Mouse (Mus musculus): ENCODE data around the gene Sgpl1. TPM values are rescaled to one million over a fixed set of nuclear protein-coding genes. Genes with fewer than 3 reads are reported as not detected.

Sgpl1 gene
- polyA plus RNA-seq, 1 experiment from 2014 or later, result 68.5 TPM

DNA sequence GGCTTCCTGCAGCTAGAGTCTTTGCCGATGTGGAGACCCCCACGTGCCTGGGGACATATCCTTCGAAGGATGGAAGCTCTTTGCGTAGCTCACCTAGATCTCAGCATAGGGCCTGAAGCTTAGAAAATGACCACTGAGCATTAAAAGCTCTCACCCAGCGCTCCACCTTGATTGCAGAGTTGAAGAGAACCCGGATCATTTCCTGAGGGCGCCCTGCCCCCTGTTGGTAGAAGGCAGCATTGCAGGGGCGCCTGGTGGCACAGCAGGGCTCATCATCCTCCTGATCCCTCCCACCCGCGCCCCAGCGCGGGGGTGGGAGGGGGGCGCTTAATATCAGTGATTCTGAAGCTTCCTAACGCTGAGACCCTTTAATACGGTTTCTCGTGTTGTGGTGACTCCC is 75.2 kb downstream of the Sgpl1 start:
- Histone ChIP-seq H3K36me3 (replicated peaks) (no peaks in the 10 kb centered on the region), H3K4me1 (peaks cover 22% of the 10 kb centered on the region), H3K4me3 (no peak overlapping the region), H3K9me3 (no peaks in the 10 kb centered on the region), H3K27me3 (replicated peaks; ENCODE audit: low read depth, poor library complexity, severe bottlenecking) (0 out of 2 replicates have a peak, but pooled peaks cover 15% of the 10 kb centered on the region), H3K27ac (replicated peaks) (no peak overlapping the region)
- WGBS, result 13% methylated on average over 16 of the region's 16 CpGs
- peak; percentile 82 for DNase-seq (ENCODE audit: low spot score)

DNA sequence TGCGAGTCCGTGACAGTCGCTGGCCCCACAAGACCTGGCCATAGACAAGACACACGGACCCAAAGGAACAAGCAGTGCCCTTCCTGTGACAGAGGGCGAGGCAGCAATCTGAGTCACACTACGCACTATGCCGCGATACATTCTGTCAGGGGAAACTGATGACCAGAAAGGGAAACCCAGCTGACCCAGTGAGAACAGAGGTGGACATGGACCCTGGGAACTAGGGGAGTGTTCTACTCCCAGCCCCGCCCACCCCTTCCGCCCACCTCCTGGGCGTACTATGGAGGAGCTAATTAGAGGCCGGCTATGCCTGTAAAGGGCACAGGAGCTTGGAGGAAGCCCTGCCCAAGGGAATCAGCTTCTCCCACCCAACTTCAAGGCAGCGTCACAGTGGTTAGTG is 78.3 kb downstream of the Sgpl1 start:
- no peaks in the 10 kb centered on the region for H3K36me3 ChIP-seq (replicated peaks)
- peak; percentile 42 for DNase-seq (ENCODE audit: low spot score)
- H3K9me3 ChIP-seq, result no peaks in the 10 kb centered on the region
- H3K4me1 ChIP-seq, result peaks cover 40% of the 10 kb centered on the region
- 8% methylated on average over 13 of the region's 13 CpGs for WGBS
- peak overlapping the region; percentile 24; the same call in 1 of the 2 replicates for H3K27ac ChIP-seq (replicated peaks)
- H3K4me3 ChIP-seq, result peak overlapping the region; percentile 28
- 0 out of 2 replicates have a peak, but pooled peaks cover 15% of the 10 kb centered on the region for H3K27me3 ChIP-seq (replicated peaks; ENCODE audit: low read depth, poor library complexity, severe bottlenecking)

DNA sequence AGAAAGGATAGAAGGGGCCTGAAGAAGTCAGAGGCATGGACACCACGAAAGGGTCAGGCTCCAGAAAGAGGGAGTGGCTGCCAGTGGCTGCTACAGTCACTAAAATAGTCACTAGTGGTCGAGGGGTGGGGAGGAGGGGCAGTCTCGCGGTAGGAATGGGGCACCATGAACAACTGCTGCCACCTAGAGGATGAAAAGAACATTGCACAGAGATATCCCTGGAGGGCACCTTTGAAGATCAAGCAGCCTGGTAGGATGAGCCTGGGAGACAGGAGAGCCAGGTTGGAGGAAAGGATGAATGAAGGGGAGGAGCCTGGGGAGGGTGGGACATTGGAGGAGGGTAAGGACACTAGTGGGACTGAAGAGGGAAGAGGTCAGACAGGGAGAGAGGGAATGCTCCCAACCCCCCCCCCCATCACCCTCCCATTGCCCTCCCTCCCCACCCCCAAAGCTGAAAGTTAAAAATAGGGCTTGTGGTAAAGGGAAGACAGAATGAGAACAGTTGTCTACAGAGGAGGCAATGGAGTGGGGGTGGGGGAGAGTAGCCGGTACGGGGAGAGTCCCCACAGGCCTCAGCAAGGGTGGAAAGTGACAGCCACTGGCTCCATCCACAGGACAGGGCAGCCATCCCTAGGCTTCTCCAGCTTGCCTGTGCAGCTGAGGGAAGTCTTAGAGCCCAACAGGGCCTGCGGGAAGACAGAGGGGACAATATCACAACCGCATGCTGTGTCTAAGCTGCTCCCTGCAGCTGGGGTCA is 78.9 kb downstream of the Sgpl1 start:
- H3K27me3 ChIP-seq (replicated peaks; ENCODE audit: low read depth, poor library complexity, severe bottlenecking), result 0 out of 2 replicates have a peak, but pooled peaks cover 15% of the 10 kb centered on the region
- 3% methylated on average over 8 of the region's 8 CpGs for WGBS
- H3K4me1 ChIP-seq, result peaks cover 46% of the 10 kb centered on the region
- no peaks in the 10 kb centered on the region for H3K36me3 ChIP-seq (replicated peaks)
- H3K27ac ChIP-seq (replicated peaks), result peak overlapping the region; percentile 24; the same call in 1 of the 2 replicates
- H3K9me3 ChIP-seq, result no peaks in the 10 kb centered on the region
- peak; percentile 68 for DNase-seq (ENCODE audit: low spot score)
- H3K4me3 ChIP-seq, result peak overlapping the region; percentile 28

DNA sequence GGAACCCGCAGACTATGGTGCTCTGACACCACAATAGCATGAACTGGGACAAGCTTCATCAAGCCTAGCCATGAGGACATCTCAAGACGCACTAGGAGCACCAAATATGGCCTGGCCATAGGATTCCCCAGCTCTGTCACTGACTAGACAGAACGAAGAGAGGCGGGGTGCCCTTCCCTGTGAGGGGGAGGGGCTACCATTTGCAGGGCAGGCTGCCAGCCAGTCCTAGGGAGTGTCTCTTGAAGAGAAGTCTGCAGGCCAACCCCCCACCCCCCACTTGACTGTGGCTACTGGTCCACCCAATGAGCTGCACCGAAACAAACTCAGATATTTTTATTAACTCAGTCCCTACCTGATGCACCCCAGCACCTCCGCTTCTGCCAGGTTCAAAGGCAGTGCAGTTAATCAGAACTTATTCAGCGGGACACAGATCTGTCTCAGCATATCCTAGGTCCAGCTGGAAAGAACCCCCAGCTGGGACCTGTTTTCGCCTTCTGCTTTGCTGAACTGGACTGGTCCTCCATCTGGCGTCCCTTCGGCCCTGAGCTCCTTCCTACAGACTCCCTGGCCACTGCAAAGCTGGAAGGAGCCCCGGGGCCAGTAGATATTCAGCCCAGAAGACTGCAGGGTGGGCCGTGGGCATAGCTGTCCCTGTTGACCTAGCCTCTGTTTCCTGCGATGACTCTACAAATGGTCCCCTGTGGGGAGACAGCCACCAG is 82.1 kb downstream of the Sgpl1 start:
- Histone ChIP-seq H3K36me3 (replicated peaks) (no peaks in the 10 kb centered on the region), H3K4me1 (peaks cover 48% of the 10 kb centered on the region), H3K4me3 (peak overlapping the region; percentile 42), H3K27me3 (replicated peaks; ENCODE audit: low read depth, poor library complexity, severe bottlenecking) (0 out of 2 replicates have a peak, but pooled peaks cover 6% of the 10 kb centered on the region), H3K27ac (replicated peaks) (peak overlapping the region; percentile 76; the same call in 1 of the 2 replicates), H3K9me3 (no peaks in the 10 kb centered on the region)
- WGBS, result 50% methylated on average over 13 of the region's 13 CpGs
- DNase-seq (ENCODE audit: low spot score), result no peak

DNA sequence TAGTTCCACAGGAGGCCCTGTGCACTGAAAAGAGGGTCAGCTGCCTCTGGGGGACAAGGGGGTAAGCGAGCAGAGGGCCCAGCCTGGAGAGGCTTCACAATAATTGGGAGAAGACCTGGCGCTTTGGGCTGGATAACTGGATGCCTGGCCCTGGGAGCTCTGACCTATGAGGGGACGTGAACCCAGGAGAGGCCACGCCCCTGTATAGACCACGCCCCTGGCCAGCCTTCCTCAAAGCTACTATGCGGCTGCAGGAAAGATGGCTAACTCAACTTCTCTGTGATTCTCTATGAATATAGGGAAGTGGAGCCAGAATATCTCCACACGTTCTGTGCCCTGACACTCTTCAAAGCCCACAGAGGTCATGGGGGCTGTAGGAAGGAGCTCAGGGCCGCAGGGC is 82.9 kb downstream of the Sgpl1 start:
- 0 out of 2 replicates have a peak, but pooled peaks cover 6% of the 10 kb centered on the region for H3K27me3 ChIP-seq (replicated peaks; ENCODE audit: low read depth, poor library complexity, severe bottlenecking)
- H3K4me3 ChIP-seq, result peak overlapping the region; percentile 42
- peak overlapping the region; percentile 76 for H3K27ac ChIP-seq (replicated peaks)
- H3K36me3 ChIP-seq (replicated peaks), result no peaks in the 10 kb centered on the region
- no peaks in the 10 kb centered on the region for H3K9me3 ChIP-seq
- peaks cover 55% of the 10 kb centered on the region for H3K4me1 ChIP-seq
- WGBS, result 4% methylated on average over 8 of the region's 8 CpGs
- DNase-seq (ENCODE audit: low spot score), result peak; percentile 85

DNA sequence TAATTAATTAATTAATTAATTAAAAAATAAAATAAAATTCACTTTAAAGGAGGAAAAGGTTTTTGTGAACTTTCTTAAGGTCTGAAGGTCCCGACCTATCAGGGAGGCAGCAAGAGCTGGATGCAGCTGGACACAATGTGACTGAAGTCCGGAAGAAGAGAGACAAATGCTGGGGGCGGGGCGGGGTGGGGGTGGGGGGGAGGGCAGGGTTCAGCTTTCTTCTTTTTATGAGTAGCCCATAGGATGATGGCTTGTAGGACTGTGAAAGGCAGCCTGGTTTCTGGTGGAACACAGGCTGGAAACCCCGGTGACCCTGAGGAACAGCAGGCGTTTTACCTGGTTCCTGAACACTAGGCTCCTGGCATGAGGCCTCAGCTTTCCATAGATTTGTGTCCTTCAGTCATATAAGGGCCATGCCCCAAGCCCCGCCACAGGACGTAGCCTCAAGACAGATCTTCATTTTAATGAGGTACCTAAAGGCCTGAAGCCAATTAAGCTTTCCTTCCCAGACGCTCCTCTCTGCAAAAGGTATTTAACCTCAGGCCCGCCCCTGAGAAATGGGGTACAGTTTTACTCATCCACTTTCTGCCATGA is 84.1 kb downstream of the Sgpl1 start:
- WGBS, result 71% methylated on average over 10 of the region's 10 CpGs
- Histone ChIP-seq H3K27me3 (replicated peaks; ENCODE audit: low read depth, poor library complexity, severe bottlenecking) (no peaks in the 10 kb centered on the region), H3K36me3 (replicated peaks) (no peaks in the 10 kb centered on the region), H3K4me1 (peaks cover 47% of the 10 kb centered on the region), H3K27ac (replicated peaks) (no peak overlapping the region), H3K9me3 (no peaks in the 10 kb centered on the region), H3K4me3 (no peak overlapping the region)
- DNase-seq (ENCODE audit: low spot score), result no peak

DNA sequence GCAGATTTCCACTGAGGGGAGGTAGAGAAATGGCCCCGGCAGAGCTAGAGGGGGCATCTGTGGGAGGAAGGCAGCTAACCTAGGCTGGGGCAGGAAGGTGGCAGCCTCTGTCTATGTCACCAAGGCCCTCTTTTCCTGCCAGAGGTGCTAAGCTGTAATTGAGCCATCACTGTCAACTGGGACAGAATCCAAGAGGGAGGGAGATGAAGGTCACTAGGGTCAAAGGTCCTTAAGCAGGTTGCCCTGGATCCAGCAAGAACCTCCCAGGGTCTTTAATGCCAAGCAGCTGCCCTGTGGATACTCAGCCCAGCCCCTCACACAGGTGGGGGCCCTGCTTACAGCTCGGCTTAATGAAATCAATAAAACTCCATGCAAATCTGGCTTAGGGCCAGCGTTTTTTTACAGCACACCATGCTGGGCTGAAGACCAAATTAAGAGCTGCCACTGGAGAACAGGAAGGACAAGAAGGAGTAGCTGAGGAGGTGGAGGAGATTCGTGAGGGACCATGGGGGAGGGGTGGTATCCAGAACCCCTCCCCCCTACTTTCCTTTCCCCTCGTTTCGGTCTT is 87.9 kb downstream of the Sgpl1 start:
- 27% methylated on average over 6 of the region's 6 CpGs for WGBS
- H3K9me3 ChIP-seq, result peaks cover 12% of the 10 kb centered on the region
- H3K27ac ChIP-seq (replicated peaks), result no peak overlapping the region
- H3K27me3 ChIP-seq (replicated peaks; ENCODE audit: low read depth, poor library complexity, severe bottlenecking), result no peaks in the 10 kb centered on the region
- no peak for DNase-seq (ENCODE audit: low spot score)
- peaks cover 29% of the 10 kb centered on the region for H3K4me1 ChIP-seq
- no peaks in the 10 kb centered on the region for H3K36me3 ChIP-seq (replicated peaks)
- H3K4me3 ChIP-seq, result no peak overlapping the region

DNA sequence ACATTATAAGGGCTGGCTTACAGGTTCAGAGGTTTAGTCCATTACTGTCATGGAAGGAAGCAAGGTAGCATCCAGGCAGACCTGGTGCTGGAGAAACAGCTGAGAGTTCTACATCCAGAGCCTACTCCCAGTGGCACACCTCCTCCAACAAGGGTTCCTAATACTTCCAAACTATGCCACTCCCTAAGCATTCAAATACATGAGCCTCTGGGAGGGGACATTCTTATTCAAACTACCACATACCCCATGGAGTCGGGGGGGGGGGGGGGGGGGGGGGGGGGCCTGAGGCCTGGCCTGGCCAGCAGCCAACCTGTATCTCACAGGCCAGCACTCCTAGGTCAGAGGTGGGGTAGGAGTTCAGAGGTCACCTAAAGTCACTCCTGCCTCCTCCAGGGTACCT is 88.4 kb downstream of the Sgpl1 start:
- Histone ChIP-seq H3K27ac (replicated peaks) (no peak overlapping the region), H3K4me1 (peaks cover 24% of the 10 kb centered on the region), H3K27me3 (replicated peaks; ENCODE audit: low read depth, poor library complexity, severe bottlenecking) (no peaks in the 10 kb centered on the region), H3K36me3 (replicated peaks) (no peaks in the 10 kb centered on the region), H3K4me3 (no peak overlapping the region), H3K9me3 (peaks cover 12% of the 10 kb centered on the region)
- 10% methylated on average over 1 of the region's 1 CpGs for WGBS
- no peak for DNase-seq (ENCODE audit: low spot score)

DNA sequence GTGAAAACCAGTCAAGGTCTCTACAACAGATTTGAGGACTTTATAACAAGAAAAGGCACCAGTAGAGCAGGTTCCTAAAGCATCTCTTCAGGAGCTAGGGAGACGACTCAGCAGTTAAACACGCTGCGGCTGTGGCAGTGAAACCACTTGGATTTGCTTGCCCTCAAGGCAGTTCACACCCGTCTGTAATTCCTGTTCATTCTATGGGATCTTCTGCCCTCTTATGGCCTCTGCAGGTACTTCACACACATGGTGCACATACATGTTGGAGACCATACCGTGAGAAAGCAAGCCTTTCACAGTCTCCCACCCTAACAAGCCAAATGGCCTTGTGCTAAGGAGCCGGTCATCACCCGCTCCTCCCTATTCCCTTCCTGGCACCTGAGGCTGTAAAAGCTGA is 90.8 kb downstream of the Sgpl1 start:
- Histone ChIP-seq H3K4me3 (no peak overlapping the region), H3K4me1 (peaks cover 15% of the 10 kb centered on the region), H3K9me3 (peaks cover 12% of the 10 kb centered on the region), H3K27me3 (replicated peaks; ENCODE audit: low read depth, poor library complexity, severe bottlenecking) (peaks cover 13% of the 10 kb centered on the region), H3K27ac (replicated peaks) (no peak overlapping the region), H3K36me3 (replicated peaks) (no peaks in the 10 kb centered on the region)
- 94% methylated on average over 7 of the region's 7 CpGs for WGBS
- no peak for DNase-seq (ENCODE audit: low spot score)

DNA sequence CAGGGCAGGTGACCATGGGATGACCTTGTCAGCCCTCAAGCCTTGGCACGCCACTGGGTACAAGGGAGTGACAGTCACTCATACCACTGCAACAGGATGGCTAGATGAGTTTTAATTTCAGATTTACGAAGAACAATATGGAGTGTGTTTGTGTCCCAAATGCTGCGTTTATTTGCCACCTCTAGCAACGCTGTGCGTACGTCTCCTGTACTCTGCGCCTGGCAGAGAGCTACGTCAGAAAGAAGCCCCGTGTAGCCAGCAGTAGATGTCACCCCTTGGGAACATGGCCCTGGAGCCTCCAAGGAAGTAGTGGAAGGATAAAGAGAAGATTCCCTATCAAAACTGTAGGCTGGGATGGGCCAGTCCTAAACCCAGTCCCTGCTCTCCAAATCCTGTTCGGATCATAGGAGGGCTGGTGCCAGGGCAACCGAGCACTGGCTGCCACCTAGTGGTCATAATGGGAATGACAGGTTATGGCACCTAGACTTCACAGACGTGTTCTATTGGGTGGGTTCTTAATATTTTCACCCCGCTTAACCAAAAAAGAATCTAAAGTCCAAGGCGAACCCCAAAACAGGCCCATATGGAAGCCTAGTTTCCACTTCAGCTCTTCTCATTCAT is 95.4 kb downstream of the Sgpl1 start:
- Histone ChIP-seq H3K27me3 (replicated peaks; ENCODE audit: low read depth, poor library complexity, severe bottlenecking) (peaks cover 31% of the 10 kb centered on the region), H3K27ac (replicated peaks) (no peak overlapping the region), H3K4me3 (no peak overlapping the region), H3K9me3 (peaks cover 10% of the 10 kb centered on the region), H3K36me3 (replicated peaks) (no peaks in the 10 kb centered on the region), H3K4me1 (0 out of 2 replicates have a peak, but pooled peaks cover 5% of the 10 kb centered on the region)
- DNase-seq (ENCODE audit: low spot score), result peak; percentile 75
- 60% methylated on average over 14 of the region's 14 CpGs for WGBS
